Mouse (Mus musculus): ENCODE data around the gene Olfr890. TPM values are rescaled to one million over a fixed set of nuclear protein-coding genes. Genes with fewer than 3 reads are reported as not detected.

Gene Olfr890
- 0.12 TPM for polyA plus RNA-seq (2017; shearing (Covaris generic))

GRCm38 (mm10) chr9:38142217-38142616, at the start of gene Olfr890:
TSS of gene Olfr890 (plus strand) at chr9:38142517.

GRCm38 (mm10) chr9:38107828-38108227, 34.5 kb upstream of the Olfr890 start, which contains the start of gene Olfr888:
TSS of gene Olfr888 (plus strand) at chr9:38108128.

GRCm38 (mm10) chr9:38114898-38115297, 27.4 kb upstream of the Olfr890 start, which contains the start of gene Olfr889:
TSS of gene Olfr889 (plus strand) at chr9:38115198.

GRCm38 (mm10) chr9:38180721-38181120, 38.4 kb downstream of the Olfr890 start, which contains the start of gene Olfr891:
TSS of gene Olfr891 (minus strand) at chr9:38180821.

Other genes with a start within 250 kb of the Olfr890 start
- gene Olfr145, start 245.8 kb upstream of the Olfr890 start, polyA plus RNA-seq (2017; shearing (Covaris generic)): 0.05 TPM
- gene Olfr878, start 224.7 kb upstream of the Olfr890 start, polyA plus RNA-seq (2017; shearing (Covaris generic)): 0.21 TPM
- gene Olfr881, start 150.7 kb upstream of the Olfr890 start, polyA plus RNA-seq (2017; shearing (Covaris generic)): 0.17 TPM
- gene Olfr883, start 116.7 kb upstream of the Olfr890 start, polyA plus RNA-seq (2017; shearing (Covaris generic)): not detected
- not detected for gene Olfr884, start 96.0 kb upstream of the Olfr890 start, polyA plus RNA-seq (2017; shearing (Covaris generic))
- gene Olfr885, start 81.2 kb upstream of the Olfr890 start, polyA plus RNA-seq (2017; shearing (Covaris generic)): not detected
- gene Olfr887, start 58.4 kb upstream of the Olfr890 start, polyA plus RNA-seq (2017; shearing (Covaris generic)): 0.25 TPM
- gene Olfr888, start 34.4 kb upstream of the Olfr890 start, polyA plus RNA-seq (2017; shearing (Covaris generic)): not detected
- gene Olfr889, start 27.3 kb upstream of the Olfr890 start, polyA plus RNA-seq (2017; shearing (Covaris generic)): 0.12 TPM
- gene Olfr891, start 38.3 kb downstream of the Olfr890 start, polyA plus RNA-seq (2017; shearing (Covaris generic)): not detected
- not detected for gene Olfr893, start 65.8 kb downstream of the Olfr890 start, polyA plus RNA-seq (2017; shearing (Covaris generic))
- gene Olfr894, start 75.5 kb downstream of the Olfr890 start, polyA plus RNA-seq (2017; shearing (Covaris generic)): not detected
- gene Olfr143, start 110.3 kb downstream of the Olfr890 start, polyA plus RNA-seq (2017; shearing (Covaris generic)): not detected
- not detected for gene Olfr895, start 125.3 kb downstream of the Olfr890 start, polyA plus RNA-seq (2017; shearing (Covaris generic))
- not detected for gene Olfr896-ps1, start 148.6 kb downstream of the Olfr890 start, polyA plus RNA-seq (2017; shearing (Covaris generic))
- not detected for gene Olfr25, start 186.5 kb downstream of the Olfr890 start, polyA plus RNA-seq (2017; shearing (Covaris generic))
- gene Olfr898, start 205.9 kb downstream of the Olfr890 start, polyA plus RNA-seq (2017; shearing (Covaris generic)): 0.15 TPM
- 0.15 TPM for gene Olfr250, start 224.4 kb downstream of the Olfr890 start, polyA plus RNA-seq (2017; shearing (Covaris generic))
- gene Olfr251, start 234.6 kb downstream of the Olfr890 start, polyA plus RNA-seq (2017; shearing (Covaris generic)): not detected